Comparison of ENCODE assay signal across 10 mouse cellular contexts in genomic region chrY:90723336-90723987, GRCm38 (mm10). TPM values are rescaled to one million over a fixed set of nuclear protein-coding genes. Genes with fewer than 3 reads are reported as not detected.
DNase-seq lines count a peak whose midpoint lies in the region; ATAC-seq and TF ChIP-seq lines count a peak whose summit lies in the region.
"Not testable (repeated sequence)": the region's sequence is repeated elsewhere in the genome, so short reads cannot be mapped to it uniquely, and the experiment has no call there.
"Had no signal": no experiment of that assay in that cellular context is flagged by ENCODE, and none has a peak within 500 bp of the region (broad histone marks: within the 10 kb centered on the region; RNA-seq: fewer than 3 reads in every experiment).

No protein-coding gene starts in this region.

- DNase-seq in adrenal gland, adult 8-10 months: peak; percentile 23
- DNase-seq in embryonic facial prominence, embryonic 14.5 days (ENCODE audit: low spot score); midbrain, postnatal 0 days (ENCODE audit: low spot score): not testable (repeated sequence)
- DNase-seq in spleen, postnatal 14 days (ENCODE audit: low spot score in 2 of 2): peak; percentile 37 to 43

- H3K9me3 ChIP-seq in embryonic facial prominence, embryonic 14.5 days (ENCODE audit: control insufficient read depth, low read length); heart, embryonic 11.5 days (replicated peaks; ENCODE audit: control insufficient read depth, low read length); kidney, embryonic 14.5 days (ENCODE audit: control insufficient read depth, low read length); limb, embryonic 13.5 days; midbrain, postnatal 0 days (ENCODE audit: low read length): not testable (repeated sequence)

- H3K27me3 ChIP-seq in embryonic facial prominence, embryonic 14.5 days (replicated peaks; ENCODE audit: control insufficient read depth, insufficient read depth, low read length); heart, embryonic 11.5 days (ENCODE audit: control insufficient read depth, insufficient read depth, low read length); kidney, embryonic 14.5 days (ENCODE audit: control insufficient read depth, insufficient read depth, low read length); limb, embryonic 13.5 days; midbrain, postnatal 0 days (ENCODE audit: insufficient read depth, low read length): not testable (repeated sequence)

- not testable (repeated sequence) for H3K36me3 ChIP-seq in embryonic facial prominence, embryonic 14.5 days (ENCODE audit: control insufficient read depth, insufficient read depth, low read length); heart, embryonic 11.5 days (ENCODE audit: control insufficient read depth, insufficient read depth, low read length); kidney, embryonic 14.5 days (ENCODE audit: control insufficient read depth, insufficient read depth, low read length); limb, embryonic 13.5 days; midbrain, postnatal 0 days (ENCODE audit: insufficient read depth, low read length)

- peak; percentile 89 for ATAC-seq in embryonic facial prominence, embryonic 14.5 days (ENCODE audit: low read depth)
- peak; percentile 80 for ATAC-seq in heart, embryonic 11.5 days (replicated peaks; ENCODE audit: insufficient number of reproducible peaks, low FRiP score, low TSS enrichment)
- peak; percentile 84 for ATAC-seq in kidney, embryonic 14.5 days (ENCODE audit: low FRiP score, low TSS enrichment)
- peak; percentile 79 for ATAC-seq in limb, embryonic 13.5 days (ENCODE audit: low FRiP score, low read depth)
- ATAC-seq in midbrain, postnatal 0 days (ENCODE audit: low FRiP score): peak; percentile 38; the same call in 1 of the 2 replicates

- not testable (repeated sequence) for H3K4me2 ChIP-seq in embryonic facial prominence, embryonic 14.5 days (ENCODE audit: low read depth, low read length); heart, embryonic 11.5 days; kidney, embryonic 14.5 days (replicated peaks; ENCODE audit: low read depth, low read length); limb, embryonic 13.5 days (replicated peaks); midbrain, postnatal 0 days (ENCODE audit: low read depth, low read length, poor library complexity, severe bottlenecking)

- WGBS in embryonic facial prominence, embryonic 14.5 days: 58% methylated on average over 8 of the region's 9 CpGs
- 69% methylated on average over 8 of the region's 9 CpGs for WGBS in heart, embryonic 11.5 days (ENCODE audit: insufficient replicate concordance)
- WGBS in kidney, embryonic 14.5 days: 66% methylated on average over 8 of the region's 9 CpGs
- WGBS in limb, embryonic 13.5 days: 69% methylated on average over 9 of the region's 9 CpGs
- 65% methylated on average over 8 of the region's 9 CpGs for WGBS in midbrain, postnatal 0 days

- H3K27ac ChIP-seq in embryonic facial prominence, embryonic 14.5 days (replicated peaks; ENCODE audit: low read depth, low read length); heart, embryonic 11.5 days (ENCODE audit: low read depth, low read length); kidney, embryonic 14.5 days (ENCODE audit: low read depth, low read length); limb, embryonic 13.5 days; midbrain, postnatal 0 days (ENCODE audit: low read depth, low read length): not testable (repeated sequence)

- not testable (repeated sequence) for H3K9ac ChIP-seq in embryonic facial prominence, embryonic 14.5 days (ENCODE audit: low read depth, low read length); heart, embryonic 11.5 days (ENCODE audit: low read depth, low read length); kidney, embryonic 14.5 days (ENCODE audit: low read depth, low read length); limb, embryonic 13.5 days; midbrain, postnatal 0 days (replicated peaks; ENCODE audit: low read length, poor library complexity, severe bottlenecking)

- H3K4me3 ChIP-seq in embryonic facial prominence, embryonic 14.5 days (ENCODE audit: low read depth, low read length); heart, embryonic 11.5 days (ENCODE audit: low read depth, low read length); kidney, embryonic 14.5 days (ENCODE audit: low read length); limb, embryonic 13.5 days; midbrain, postnatal 0 days (ENCODE audit: low read depth, low read length): not testable (repeated sequence)

- TF ChIP-seq CTCF in midbrain, postnatal 0 days (IDR thresholded peaks at IDR 0.05): not testable (repeated sequence)

- H3K4me1 ChIP-seq in embryonic facial prominence, embryonic 14.5 days (ENCODE audit: control insufficient read depth, insufficient read depth, low read length); heart, embryonic 11.5 days (ENCODE audit: control insufficient read depth, insufficient read depth, low read length); kidney, embryonic 14.5 days (ENCODE audit: control insufficient read depth, insufficient read depth, low read length); limb, embryonic 13.5 days; midbrain, postnatal 0 days (ENCODE audit: insufficient read depth, low read length): not testable (repeated sequence)

RNA-seq across cellular contexts. Expression of gene Gm21860, which starts 31.2 kb away (rescaled TPM):
- not detected for total RNA-seq in adrenal gland, adult 8-10 months (2022)
- polyA plus RNA-seq in embryonic facial prominence, embryonic 14.5 days (2014; fragmentation: Nextera tagmentation; extraction: Ambion mirVana): not detected in 2 replicates
- polyA plus RNA-seq in heart, embryonic 11.5 days (2014; fragmentation: Nextera tagmentation; extraction: Ambion mirVana): not detected in 2 replicates
- not detected in 2 replicates for polyA plus RNA-seq in kidney, embryonic 14.5 days (2014; fragmentation: Nextera tagmentation; extraction: Ambion mirVana)
- polyA plus RNA-seq in limb, embryonic 13.5 days (2015; fragmentation: Nextera tagmentation; extraction: Ambion mirVana): not detected in 2 replicates
- not detected in 2 replicates for total RNA-seq in midbrain, postnatal 0 days (2014; rRNA removed)
- not detected in 2 replicates for polyA plus RNA-seq in midbrain, postnatal 0 days (2015; fragmentation: Nextera tagmentation; extraction: Ambion mirVana)
- total RNA-seq: gastrocnemius, adult 18-20 months had no signal
- polyA plus RNA-seq: large intestine, adult 2 months; testis, adult 2 months had no signal

Comparison
In these comparisons a context has a peak if more than half of its experiments do, and no peak if none do; other contexts are left out.
1. ATAC-seq: peak in every context shown above with its lines; median percentile 89 in embryonic facial prominence, embryonic 14.5 days; 84 in kidney, embryonic 14.5 days; 80 in heart, embryonic 11.5 days; 79 in limb, embryonic 13.5 days; 38 in midbrain, postnatal 0 days.